Mouse (Mus musculus): Measurements from ENCODE around the gene Tmed9. TPM values are rescaled to one million over a fixed set of nuclear protein-coding genes. Genes with fewer than 3 reads are reported as not detected.
A peak's percentile ranks its signal among the peaks of the same experiment; 100 is the strongest.
"Not testable (repeated sequence)": the region's sequence is repeated elsewhere in the genome, so short reads cannot be mapped to it uniquely, and the experiment has no call there.

The Tmed9 gene
- polyA plus RNA-seq, 1 experiment from 2014 or later = 93.5 TPM

DNA sequence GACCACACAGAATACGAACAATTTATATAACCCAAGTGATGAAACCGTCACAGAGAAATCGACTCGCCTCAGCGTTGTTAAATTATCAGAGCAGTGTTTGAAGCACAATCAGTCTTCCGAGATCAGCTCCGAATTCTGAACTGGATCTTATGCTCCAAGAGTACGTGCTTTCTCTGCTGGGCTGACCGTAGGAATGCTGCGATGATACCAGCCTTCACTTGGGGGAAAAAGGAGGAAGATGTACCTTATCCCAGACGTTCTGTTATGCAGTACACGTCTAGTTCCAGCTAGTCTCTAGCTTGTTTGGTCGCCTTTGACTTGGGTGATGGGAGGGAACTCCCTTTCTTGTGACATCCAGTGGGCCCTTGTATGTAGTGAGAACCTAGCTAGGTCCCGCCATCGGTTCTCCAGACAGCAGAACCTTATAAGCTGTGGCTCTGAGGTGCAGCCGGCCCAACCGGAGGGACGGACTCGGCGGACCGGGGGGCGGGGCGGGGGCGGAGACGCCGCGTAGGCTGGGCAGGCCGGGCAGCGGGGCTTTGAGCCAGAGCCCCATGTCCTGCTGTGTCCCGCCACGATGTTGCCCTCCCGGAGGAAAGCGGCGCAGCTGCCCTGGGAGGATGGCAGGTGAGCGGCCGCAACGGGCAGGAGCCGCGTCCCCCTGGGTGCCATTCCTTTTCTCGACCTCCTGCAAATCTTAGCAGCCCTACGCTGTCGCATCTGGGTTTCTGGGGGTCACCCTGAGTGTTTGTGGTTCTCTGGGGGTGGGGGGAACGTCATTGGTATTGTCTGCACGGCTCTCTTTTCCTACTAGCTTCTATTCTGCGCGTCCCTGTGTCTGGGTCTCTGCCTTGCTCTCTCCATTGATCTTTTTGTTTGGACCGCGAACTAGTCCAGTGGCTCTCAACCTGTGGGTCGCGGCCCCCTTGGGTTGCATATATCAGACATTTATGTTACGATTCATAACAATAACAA, 26.3 kb downstream of the Tmed9 start, which contains the start of gene B4galt7:
Gene B4galt7 (plus strand): TSS at position 331 of the 975 bp plus-strand sequence.
- H3K27me3 ChIP-seq (replicated peaks) = no peaks in the 10 kb centered on the region
- 9% methylated on average over 51 of the region's 51 CpGs for WGBS
- peak within 1 kb of the TSS; percentile 81 for H3K27ac ChIP-seq
- H3K4me1 ChIP-seq = peaks cover 27% of the 10 kb centered on the region
- H3K4me2 ChIP-seq = peak within 1 kb of the TSS; percentile 59
- no peaks in the 10 kb centered on the region for H3K9me3 ChIP-seq
- ATAC-seq (replicated peaks) = peak; percentile 90
- H3K4me3 ChIP-seq = peak within 1 kb of the TSS; percentile 98
- H3K36me3 ChIP-seq (replicated peaks) = peaks cover 21% of the 10 kb centered on the region
- peak within 1 kb of the TSS; percentile 99 for H3K9ac ChIP-seq

DNA sequence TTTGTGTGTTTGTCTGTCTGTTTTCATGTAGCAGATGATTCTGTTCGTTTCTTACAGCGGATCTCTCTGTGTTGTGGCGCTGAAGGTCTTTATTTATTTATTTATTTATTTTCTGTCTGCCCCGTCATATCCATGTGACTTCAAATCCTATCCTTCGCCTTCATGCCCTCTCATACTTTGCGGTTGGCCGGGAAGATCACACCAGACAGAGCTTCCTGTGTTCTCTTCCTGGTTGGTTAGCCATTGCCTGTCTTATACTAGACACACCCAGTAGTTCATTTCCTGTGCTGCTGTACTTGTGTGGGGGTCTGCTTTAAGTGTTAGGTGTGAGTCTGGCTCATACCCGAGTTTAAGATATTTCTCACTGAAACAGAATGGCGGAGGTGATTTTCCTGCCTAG, 27.1 kb downstream of the Tmed9 start:
- Histone ChIP-seq H3K4me3 (peak overlapping the region; percentile 98), H3K9me3 (no peaks in the 10 kb centered on the region), H3K27ac (peak overlapping the region; percentile 81), H3K4me1 (peaks cover 27% of the 10 kb centered on the region), H3K9ac (peak overlapping the region; percentile 99), H3K36me3 (replicated peaks) (peaks cover 16% of the 10 kb centered on the region), H3K4me2 (peak overlapping the region; percentile 59), H3K27me3 (replicated peaks) (no peaks in the 10 kb centered on the region)
- WGBS = 23% methylated on average over 9 of the region's 9 CpGs
- 0 out of 2 replicates have a peak, but pooled peaks have one; percentile 5 for ATAC-seq (replicated peaks)

DNA sequence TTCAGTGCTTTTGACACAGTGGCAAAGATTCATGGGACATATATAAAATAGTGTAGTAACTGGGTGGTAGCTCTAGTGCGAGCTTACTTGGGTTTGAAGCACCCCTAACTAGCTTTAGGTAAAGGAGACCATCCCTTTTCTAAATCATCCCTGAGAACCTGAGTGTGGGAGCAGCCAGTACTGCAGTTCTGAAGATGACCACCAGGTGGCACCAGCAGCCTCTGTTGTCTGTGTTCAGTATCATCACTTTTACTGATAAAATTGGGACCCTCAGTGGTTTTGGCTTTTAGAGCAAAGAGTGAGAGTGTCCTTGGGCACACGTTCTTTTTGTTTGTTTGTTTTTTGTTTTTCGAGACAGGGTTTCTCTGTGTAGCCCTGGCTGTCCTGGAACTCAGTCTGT, 28.1 kb downstream of the Tmed9 start:
- Histone ChIP-seq H3K27me3 (replicated peaks) (no peaks in the 10 kb centered on the region), H3K27ac (no peak overlapping the region), H3K9ac (no peak overlapping the region), H3K4me1 (peaks cover 27% of the 10 kb centered on the region), H3K9me3 (no peaks in the 10 kb centered on the region), H3K36me3 (replicated peaks) (peaks cover 14% of the 10 kb centered on the region), H3K4me3 (no peak overlapping the region), H3K4me2 (peak overlapping the region; percentile 59; the same call in 1 of the 2 replicates)
- ATAC-seq (replicated peaks) = no peak
- 12% methylated on average over 3 of the region's 3 CpGs for WGBS

DNA sequence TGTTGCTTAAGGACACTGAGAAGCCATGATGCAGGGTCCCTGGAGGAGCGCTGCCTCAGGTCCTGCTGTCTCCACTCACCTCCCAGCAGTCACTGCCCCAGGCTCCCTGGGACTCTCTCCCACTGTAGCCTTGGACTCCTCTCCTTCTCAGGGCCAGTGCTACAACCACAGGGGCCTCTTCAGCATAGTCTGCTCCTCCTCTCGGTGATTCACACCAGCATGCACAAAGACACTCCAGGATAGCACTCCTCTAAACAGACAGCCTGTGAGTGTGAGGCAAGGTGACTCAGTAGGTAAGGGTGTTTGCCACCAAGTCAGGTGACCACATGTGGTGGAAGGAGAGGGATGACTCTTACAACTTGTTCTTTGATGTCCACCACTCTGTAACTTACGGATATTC, 31.1 kb downstream of the Tmed9 start:
- Histone ChIP-seq H3K4me1 (peaks cover 23% of the 10 kb centered on the region), H3K9ac (no peak overlapping the region), H3K4me2 (no peak overlapping the region), H3K4me3 (no peak overlapping the region), H3K27me3 (replicated peaks) (no peaks in the 10 kb centered on the region), H3K27ac (no peak overlapping the region), H3K36me3 (replicated peaks) (peaks cover 24% of the 10 kb centered on the region; the same call in 1 of the 2 replicates), H3K9me3 (no peaks in the 10 kb centered on the region)
- WGBS = 97% methylated on average over 3 of the region's 3 CpGs
- ATAC-seq (replicated peaks) = no peak

DNA sequence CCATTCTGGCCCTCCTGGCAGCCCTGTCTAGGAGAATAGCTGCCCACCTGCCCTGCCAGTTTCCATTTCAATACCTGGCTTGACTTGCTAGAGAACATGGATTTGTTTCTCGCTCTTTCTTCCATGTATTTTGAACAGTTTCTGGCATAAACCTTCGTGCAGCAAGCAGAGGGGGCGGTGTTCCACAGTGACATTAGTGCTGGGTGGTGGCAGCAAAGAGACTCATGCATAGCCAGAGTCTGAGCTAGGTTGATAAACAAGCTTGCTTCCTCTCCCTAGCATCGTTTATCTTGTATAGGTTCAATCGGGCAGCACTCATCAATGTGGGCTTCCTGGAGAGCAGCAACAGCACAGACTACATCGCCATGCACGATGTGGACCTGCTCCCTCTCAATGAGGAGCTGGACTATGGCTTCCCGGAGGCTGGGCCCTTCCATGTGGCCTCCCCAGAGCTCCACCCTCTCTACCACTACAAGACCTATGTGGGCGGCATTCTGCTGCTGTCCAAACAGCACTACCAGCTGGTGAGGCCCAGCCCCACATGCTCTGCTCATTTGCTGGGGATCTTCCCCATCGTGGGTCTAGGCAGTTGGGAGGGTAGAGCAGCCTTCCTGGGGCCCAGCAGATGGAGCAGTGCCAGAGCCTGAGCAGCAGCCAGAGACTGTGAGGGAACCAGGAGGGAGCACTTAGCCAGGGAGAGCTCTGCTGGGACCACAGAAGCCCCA, 33.5 kb downstream of the Tmed9 start:
- H3K36me3 ChIP-seq (replicated peaks) = peaks cover 34% of the 10 kb centered on the region
- no peak overlapping the region for H3K27ac ChIP-seq
- no peak for ATAC-seq (replicated peaks)
- no peaks in the 10 kb centered on the region for H3K27me3 ChIP-seq (replicated peaks)
- H3K9me3 ChIP-seq = no peaks in the 10 kb centered on the region
- no peak overlapping the region for H3K9ac ChIP-seq
- 0 out of 2 replicates have a peak, but pooled peaks cover 5% of the 10 kb centered on the region for H3K4me1 ChIP-seq
- H3K4me3 ChIP-seq = no peak overlapping the region
- H3K4me2 ChIP-seq = no peak overlapping the region
- WGBS = 90% methylated on average over 10 of the region's 10 CpGs

DNA sequence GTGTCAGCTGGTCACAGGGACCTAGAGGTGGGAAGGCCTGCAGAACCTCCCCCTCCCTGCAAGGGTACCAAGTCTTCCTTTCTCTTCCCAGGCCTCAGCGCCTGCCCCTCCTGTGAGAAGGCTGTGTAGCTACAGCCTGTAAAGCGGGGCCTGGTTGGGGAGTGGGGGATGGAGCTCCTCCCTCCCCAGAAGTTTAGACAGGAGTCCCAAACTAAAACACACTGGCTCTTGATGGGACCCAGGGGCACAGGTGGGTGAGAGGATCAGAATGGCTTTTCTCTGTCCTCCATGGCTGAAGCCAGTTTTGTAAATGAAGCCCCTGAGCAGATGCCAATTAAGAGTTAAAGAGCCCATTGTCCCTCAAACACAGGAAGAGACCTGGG, 34.1 kb downstream of the Tmed9 start:
- Histone ChIP-seq H3K9ac (no peak overlapping the region), H3K36me3 (replicated peaks) (peaks cover 34% of the 10 kb centered on the region), H3K4me3 (no peak overlapping the region), H3K4me1 (0 out of 2 replicates have a peak, but pooled peaks cover under 1% of the 10 kb centered on the region), H3K9me3 (no peaks in the 10 kb centered on the region), H3K4me2 (no peak overlapping the region), H3K27ac (no peak overlapping the region), H3K27me3 (replicated peaks) (no peaks in the 10 kb centered on the region)
- no peak for ATAC-seq (replicated peaks)
- WGBS = 95% methylated on average over 2 of the region's 2 CpGs

DNA sequence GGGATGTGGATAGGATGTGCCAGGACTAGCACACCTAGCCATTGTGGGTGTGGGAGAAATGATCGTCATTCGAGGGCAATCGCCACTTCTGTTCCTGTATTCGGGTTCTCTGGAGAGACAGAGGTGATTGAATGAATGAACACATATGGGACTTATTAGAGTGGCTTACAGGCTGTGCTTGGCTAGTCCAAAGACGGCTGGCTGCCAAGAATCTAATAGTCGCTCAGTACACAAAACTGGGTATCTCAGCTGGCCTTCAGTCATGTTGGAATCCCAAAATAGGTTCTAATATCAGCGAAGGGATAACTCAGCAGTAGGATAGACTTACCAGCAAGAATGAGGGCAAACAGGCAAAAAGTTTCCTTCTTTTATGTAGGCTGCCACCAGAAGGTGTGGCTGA, 38.5 kb downstream of the Tmed9 start:
- no peaks in the 10 kb centered on the region for H3K9me3 ChIP-seq
- no peak overlapping the region for H3K4me3 ChIP-seq
- no peak overlapping the region for H3K27ac ChIP-seq
- H3K36me3 ChIP-seq (replicated peaks) = peaks cover 28% of the 10 kb centered on the region
- H3K9ac ChIP-seq = no peak overlapping the region
- ATAC-seq (replicated peaks) = no peak
- whole genome bisulfite sequencing = 89% methylated on average over 7 of the region's 7 CpGs
- H3K4me2 ChIP-seq = no peak overlapping the region
- H3K27me3 ChIP-seq (replicated peaks) = no peaks in the 10 kb centered on the region
- no peaks in the 10 kb centered on the region for H3K4me1 ChIP-seq

DNA sequence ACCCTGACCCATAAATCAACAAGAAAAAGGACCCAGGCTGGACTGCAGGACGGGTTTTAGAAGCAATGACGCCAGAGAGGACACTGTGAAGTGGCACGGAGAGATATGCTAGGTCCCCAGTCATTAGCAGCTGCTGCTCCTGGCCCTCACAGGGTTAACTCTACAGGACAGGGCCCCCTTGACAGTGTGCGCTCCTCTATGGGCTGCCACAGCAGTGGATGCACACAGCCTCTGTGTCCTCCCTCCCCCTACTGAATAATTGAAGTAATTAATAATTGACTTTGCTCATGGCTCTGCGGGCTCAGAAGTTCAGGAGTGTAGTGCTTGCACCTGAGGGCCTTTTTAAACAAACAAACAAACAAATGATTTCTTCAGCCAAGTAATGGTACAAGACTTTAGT, 39.9 kb downstream of the Tmed9 start:
- no peak overlapping the region for H3K27ac ChIP-seq
- WGBS = 53% methylated on average over 5 of the region's 5 CpGs
- H3K4me2 ChIP-seq = no peak overlapping the region
- H3K4me1 ChIP-seq = no peaks in the 10 kb centered on the region
- H3K9ac ChIP-seq = no peak overlapping the region
- no peaks in the 10 kb centered on the region for H3K27me3 ChIP-seq (replicated peaks)
- H3K36me3 ChIP-seq (replicated peaks) = peaks cover 18% of the 10 kb centered on the region
- no peaks in the 10 kb centered on the region for H3K9me3 ChIP-seq
- H3K4me3 ChIP-seq = no peak overlapping the region
- no peak for ATAC-seq (replicated peaks)

DNA sequence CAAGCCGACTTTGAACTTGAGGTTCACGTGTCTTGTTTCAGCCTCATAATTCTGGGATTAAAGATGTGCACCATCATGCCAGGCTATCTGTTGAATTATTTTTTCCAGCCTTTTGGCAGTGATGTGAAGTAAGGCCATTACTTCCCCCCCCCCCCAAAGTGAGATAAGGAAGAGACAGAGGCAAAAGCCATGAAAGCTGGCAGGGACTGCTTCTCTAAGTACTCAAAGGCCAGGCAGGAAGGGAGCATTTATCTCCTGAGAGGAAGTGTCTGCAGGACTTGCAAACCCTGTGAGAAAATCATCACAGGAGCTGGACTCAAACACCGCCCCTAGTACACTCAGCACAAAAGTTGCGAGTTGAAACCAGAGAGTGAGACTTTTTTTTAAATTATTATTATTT, 45.8 kb downstream of the Tmed9 start:
- Histone ChIP-seq H3K4me3 (no peak overlapping the region), H3K9ac (no peak overlapping the region), H3K4me2 (no peak overlapping the region), H3K4me1 (peaks cover 16% of the 10 kb centered on the region), H3K27ac (no peak overlapping the region), H3K9me3 (no peaks in the 10 kb centered on the region), H3K36me3 (replicated peaks) (no peaks in the 10 kb centered on the region), H3K27me3 (replicated peaks) (no peaks in the 10 kb centered on the region)
- 93% methylated on average over 4 of the region's 4 CpGs for WGBS
- ATAC-seq (replicated peaks) = no peak

DNA sequence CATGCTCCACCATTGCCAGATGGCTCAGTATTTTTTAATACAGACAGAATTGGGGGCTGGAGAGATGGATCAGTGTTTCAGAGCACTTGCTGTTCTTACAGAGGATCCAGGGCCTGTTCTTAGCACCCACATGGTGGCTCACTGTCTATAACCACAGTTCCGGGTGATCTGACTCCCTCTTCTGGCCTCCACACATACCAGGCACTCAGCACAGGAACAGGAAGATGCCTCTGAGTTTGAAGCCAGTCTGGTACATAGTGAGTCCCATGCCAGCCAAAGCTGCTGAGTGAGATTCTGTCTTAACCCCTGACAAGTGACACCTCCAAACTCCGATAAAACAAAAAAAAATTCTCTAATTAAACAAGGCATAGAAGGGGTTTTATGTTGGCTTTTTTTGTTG, 46.7 kb downstream of the Tmed9 start:
- Histone ChIP-seq H3K4me1 (peaks cover 26% of the 10 kb centered on the region), H3K9me3 (no peaks in the 10 kb centered on the region), H3K27me3 (replicated peaks) (no peaks in the 10 kb centered on the region), H3K4me2 (no peak overlapping the region), H3K9ac (no peak overlapping the region), H3K27ac (no peak overlapping the region), H3K36me3 (replicated peaks) (no peaks in the 10 kb centered on the region), H3K4me3 (no peak overlapping the region)
- ATAC-seq (replicated peaks) = no peak
- 85% methylated on average over 2 of the region's 2 CpGs for WGBS

DNA sequence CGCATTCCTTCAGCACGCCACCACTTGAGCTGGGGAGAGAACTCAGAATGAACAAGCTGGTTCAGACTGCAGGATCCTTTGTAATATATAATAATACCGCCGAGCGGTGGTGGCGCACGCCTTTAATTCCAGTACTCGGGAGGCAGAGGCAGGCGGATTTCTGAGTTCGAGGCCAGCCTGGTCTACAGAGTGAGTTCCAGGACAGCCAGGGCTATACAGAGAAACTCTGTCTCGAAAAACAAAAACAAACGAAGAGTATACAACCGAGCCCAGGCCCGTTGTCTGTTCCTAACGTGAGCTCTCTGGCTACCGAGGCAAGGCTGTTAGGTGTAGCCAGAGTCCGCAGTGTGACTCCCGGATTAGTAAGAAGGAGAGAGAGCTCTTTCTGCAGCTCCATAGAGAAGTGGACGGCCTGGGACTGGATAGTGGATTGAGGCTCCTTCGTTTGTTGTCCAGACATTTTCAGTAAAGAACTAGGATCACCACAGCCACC, 48.7 kb downstream of the Tmed9 start:
- Histone ChIP-seq H3K9ac (peak overlapping the region; percentile 89), H3K4me2 (peak overlapping the region; percentile 64), H3K4me1 (peaks cover 39% of the 10 kb centered on the region), H3K27ac (peak overlapping the region; percentile 93), H3K4me3 (peak overlapping the region; percentile 89)
- ATAC-seq (replicated peaks) = peak; percentile 68
- not testable (repeated sequence) for H3K36me3 ChIP-seq (replicated peaks); H3K9me3 ChIP-seq; H3K27me3 ChIP-seq (replicated peaks)
- WGBS = 22% methylated on average over 20 of the region's 20 CpGs

All from midbrain, embryonic 15.5 days (tissue).